Mouse (Mus musculus): ENCODE data around the gene Pias1.

- no peak for TF ChIP-seq FLI1 (IDR thresholded peaks at IDR 0.05; ENCODE audit: low read length)
- TF ChIP-seq GATA1 (IDR thresholded peaks at IDR 0.05; ENCODE audit: borderline replicate concordance, low read length) = no peak
Measured at GRCm38 (mm10) chr9:62970345-62970744, 17.4 kb downstream of the Pias1 start.

Measured in megakaryocyte, embryonic 14.5 days (primary cell).